Mouse (Mus musculus): ENCODE results near the gene H13. TPM values are rescaled to one million over a fixed set of nuclear protein-coding genes. Genes with fewer than 3 reads are reported as not detected.

Gene H13
- polyA plus RNA-seq, 1 experiment from 2014 or later, result 81.7 TPM

DNA sequence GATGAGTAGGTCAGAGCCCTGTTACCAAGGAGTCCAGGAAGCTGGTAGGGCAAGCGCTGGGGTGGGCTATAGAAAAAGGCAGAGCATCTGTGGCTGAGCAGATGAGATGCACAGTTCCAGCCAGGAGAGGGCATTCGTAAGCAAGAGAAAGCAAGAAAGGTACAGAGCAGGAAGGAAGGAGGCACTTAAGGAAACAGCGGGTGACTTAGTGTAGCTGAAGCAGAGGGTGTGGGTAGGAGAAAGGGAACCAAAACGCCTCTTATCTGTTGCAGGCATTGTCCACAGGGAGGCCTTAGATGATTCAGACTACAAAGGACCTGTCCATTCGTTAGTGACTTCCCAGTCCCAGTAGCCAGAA, 2.4 kb downstream of the H13 start:
- Histone ChIP-seq H3K4me1 (ENCODE audit: control insufficient read depth, insufficient read depth, low read length) (peaks cover 38% of the 10 kb centered on the region), H3K27me3 (ENCODE audit: control insufficient read depth, insufficient read depth, low read length) (no peaks in the 10 kb centered on the region), H3K4me3 (ENCODE audit: low read length) (peak overlapping the region; percentile 98), H3K27ac (ENCODE audit: low read length) (peak overlapping the region; percentile 19), H3K9ac (ENCODE audit: low read length) (peak overlapping the region; percentile 98; the same call in 1 of the 2 replicates), H3K4me2 (ENCODE audit: low read depth, low read length) (peak overlapping the region; percentile 92), H3K9me3 (replicated peaks; ENCODE audit: control insufficient read depth, low read length) (no peaks in the 10 kb centered on the region), H3K36me3 (ENCODE audit: control insufficient read depth, insufficient read depth) (peaks cover 9% of the 10 kb centered on the region; the same call in 1 of the 2 replicates)
- WGBS, result 18% methylated on average over 5 of the region's 5 CpGs
- ATAC-seq (replicated peaks; ENCODE audit: extremely low read depth, insufficient read depth, low FRiP score), result peak; percentile 19; the same call in 1 of the 2 replicates

DNA sequence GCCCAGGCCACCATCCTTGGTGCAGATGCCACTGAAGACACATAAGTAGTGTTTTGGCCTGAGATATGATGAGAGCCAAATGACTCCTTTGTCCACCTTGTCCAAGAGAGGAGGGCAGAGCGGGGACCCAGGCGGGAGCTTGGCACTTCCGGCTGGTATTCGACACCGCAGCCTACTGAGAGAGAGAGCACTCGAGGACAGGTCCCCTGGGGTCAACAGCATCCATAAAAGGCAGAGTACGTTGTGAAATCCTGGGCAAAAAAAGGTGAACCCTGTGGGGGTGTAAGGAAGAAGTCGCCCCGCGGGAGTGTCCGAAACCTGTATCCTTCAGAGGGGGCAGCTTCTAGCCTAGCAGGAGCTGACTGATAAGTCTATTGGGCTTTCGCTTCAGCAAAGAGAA, 2.9 kb downstream of the H13 start:
- no peak for ATAC-seq (replicated peaks; ENCODE audit: extremely low read depth, insufficient read depth, low FRiP score)
- whole genome bisulfite sequencing, result 81% methylated on average over 12 of the region's 12 CpGs
- Histone ChIP-seq H3K27ac (ENCODE audit: low read length) (no peak overlapping the region), H3K4me3 (ENCODE audit: low read length) (peak overlapping the region; percentile 98), H3K9me3 (replicated peaks; ENCODE audit: control insufficient read depth, low read length) (no peaks in the 10 kb centered on the region), H3K4me2 (ENCODE audit: low read depth, low read length) (peak overlapping the region; percentile 92), H3K9ac (ENCODE audit: low read length) (peak overlapping the region; percentile 10; the same call in 1 of the 2 replicates), H3K4me1 (ENCODE audit: control insufficient read depth, insufficient read depth, low read length) (peaks cover 38% of the 10 kb centered on the region), H3K36me3 (ENCODE audit: control insufficient read depth, insufficient read depth) (peaks cover 9% of the 10 kb centered on the region; the same call in 1 of the 2 replicates), H3K27me3 (ENCODE audit: control insufficient read depth, insufficient read depth, low read length) (no peaks in the 10 kb centered on the region)

DNA sequence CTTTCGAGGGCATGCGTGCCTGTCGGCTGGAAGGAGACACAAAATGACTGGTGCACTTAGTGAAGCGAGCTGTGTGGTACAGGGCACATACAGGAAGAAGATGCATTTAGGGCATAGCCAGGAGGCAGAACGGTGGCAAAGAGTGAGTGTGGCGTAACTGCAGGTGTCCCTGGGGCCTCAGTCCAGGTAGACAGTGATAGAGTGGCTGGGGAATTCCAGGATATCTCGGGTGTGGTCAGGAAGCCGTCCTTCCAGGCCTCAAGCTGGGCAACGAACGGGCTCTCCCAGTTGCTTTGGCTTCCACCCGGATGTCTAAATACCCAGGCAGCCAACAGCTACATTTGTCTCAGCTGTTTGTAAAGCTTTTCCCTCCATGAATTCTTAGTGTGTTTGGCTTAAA, 4.9 kb downstream of the H13 start:
- Histone ChIP-seq H3K4me3 (ENCODE audit: low read length) (no peak overlapping the region), H3K36me3 (ENCODE audit: control insufficient read depth, insufficient read depth) (peaks cover 25% of the 10 kb centered on the region), H3K27me3 (ENCODE audit: control insufficient read depth, insufficient read depth, low read length) (no peaks in the 10 kb centered on the region), H3K9me3 (replicated peaks; ENCODE audit: control insufficient read depth, low read length) (no peaks in the 10 kb centered on the region), H3K9ac (ENCODE audit: low read length) (no peak overlapping the region), H3K4me2 (ENCODE audit: low read depth, low read length) (no peak overlapping the region), H3K27ac (ENCODE audit: low read length) (no peak overlapping the region), H3K4me1 (ENCODE audit: control insufficient read depth, insufficient read depth, low read length) (peaks cover 38% of the 10 kb centered on the region)
- no peak for ATAC-seq (replicated peaks; ENCODE audit: extremely low read depth, insufficient read depth, low FRiP score)
- WGBS, result 69% methylated on average over 11 of the region's 11 CpGs

DNA sequence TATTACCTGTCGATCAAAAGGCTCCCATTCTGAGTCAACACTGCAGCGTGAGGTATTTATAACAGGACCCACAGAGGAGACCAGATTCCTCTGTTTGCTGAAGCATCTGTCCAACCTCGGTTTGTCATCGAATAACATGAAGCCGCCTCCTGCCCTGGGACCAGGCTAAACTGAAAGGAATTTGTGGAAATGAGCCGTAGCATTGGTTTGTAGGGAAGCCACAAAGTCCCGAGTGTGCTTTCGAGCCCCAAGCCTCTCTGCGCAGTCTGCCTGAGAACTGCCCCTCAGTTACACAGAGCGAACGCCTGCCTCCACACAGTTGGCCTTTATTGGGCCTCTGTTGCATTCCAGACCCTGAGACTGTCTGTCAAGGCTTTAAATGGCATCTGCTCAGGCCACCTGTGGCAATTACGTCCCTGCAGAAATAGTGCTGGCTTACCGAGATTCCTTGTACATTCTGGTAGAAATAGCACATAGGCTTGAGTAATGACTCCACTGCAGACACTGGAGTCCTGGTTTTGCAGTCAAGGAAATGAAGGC, 6.1 kb downstream of the H13 start:
- H3K4me3 ChIP-seq (ENCODE audit: low read length), result no peak overlapping the region
- no peak for ATAC-seq (replicated peaks; ENCODE audit: extremely low read depth, insufficient read depth, low FRiP score)
- H3K4me2 ChIP-seq (ENCODE audit: low read depth, low read length), result no peak overlapping the region
- no peak overlapping the region for H3K9ac ChIP-seq (ENCODE audit: low read length)
- no peaks in the 10 kb centered on the region for H3K9me3 ChIP-seq (replicated peaks; ENCODE audit: control insufficient read depth, low read length)
- WGBS, result 66% methylated on average over 13 of the region's 13 CpGs
- no peak overlapping the region for H3K27ac ChIP-seq (ENCODE audit: low read length)
- H3K4me1 ChIP-seq (ENCODE audit: control insufficient read depth, insufficient read depth, low read length), result peaks cover 45% of the 10 kb centered on the region
- no peaks in the 10 kb centered on the region for H3K27me3 ChIP-seq (ENCODE audit: control insufficient read depth, insufficient read depth, low read length)
- peaks cover 29% of the 10 kb centered on the region for H3K36me3 ChIP-seq (ENCODE audit: control insufficient read depth, insufficient read depth)

DNA sequence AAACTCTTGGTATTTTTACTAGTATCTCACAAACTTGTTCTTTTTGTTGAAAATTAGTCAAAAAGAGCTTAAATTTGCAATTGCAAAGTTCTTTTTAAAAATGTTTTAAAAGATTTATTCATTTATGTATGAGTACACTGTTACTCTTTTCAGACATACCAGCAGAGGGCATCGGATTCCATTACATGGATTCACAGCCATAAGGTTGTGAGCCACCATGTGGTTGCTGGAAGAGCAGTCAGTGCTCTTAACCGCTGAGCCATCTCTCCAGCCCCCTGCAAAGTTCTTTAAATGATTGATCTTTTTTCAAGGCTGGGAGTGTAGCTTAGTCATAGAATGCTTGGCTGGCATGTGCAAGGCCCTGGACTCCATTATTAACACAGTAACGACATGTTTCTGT, 9.0 kb downstream of the H13 start:
- ATAC-seq (replicated peaks; ENCODE audit: extremely low read depth, insufficient read depth, low FRiP score), result no peak
- no peaks in the 10 kb centered on the region for H3K27me3 ChIP-seq (ENCODE audit: control insufficient read depth, insufficient read depth, low read length)
- 51% methylated on average over 3 of the region's 3 CpGs for WGBS
- peaks cover 49% of the 10 kb centered on the region for H3K36me3 ChIP-seq (ENCODE audit: control insufficient read depth, insufficient read depth)
- peaks cover 24% of the 10 kb centered on the region for H3K4me1 ChIP-seq (ENCODE audit: control insufficient read depth, insufficient read depth, low read length)
- no peak overlapping the region for H3K27ac ChIP-seq (ENCODE audit: low read length)
- H3K4me3 ChIP-seq (ENCODE audit: low read length), result no peak overlapping the region
- no peak overlapping the region for H3K9ac ChIP-seq (ENCODE audit: low read length)
- no peaks in the 10 kb centered on the region for H3K9me3 ChIP-seq (replicated peaks; ENCODE audit: control insufficient read depth, low read length)
- no peak overlapping the region for H3K4me2 ChIP-seq (ENCODE audit: low read depth, low read length)

DNA sequence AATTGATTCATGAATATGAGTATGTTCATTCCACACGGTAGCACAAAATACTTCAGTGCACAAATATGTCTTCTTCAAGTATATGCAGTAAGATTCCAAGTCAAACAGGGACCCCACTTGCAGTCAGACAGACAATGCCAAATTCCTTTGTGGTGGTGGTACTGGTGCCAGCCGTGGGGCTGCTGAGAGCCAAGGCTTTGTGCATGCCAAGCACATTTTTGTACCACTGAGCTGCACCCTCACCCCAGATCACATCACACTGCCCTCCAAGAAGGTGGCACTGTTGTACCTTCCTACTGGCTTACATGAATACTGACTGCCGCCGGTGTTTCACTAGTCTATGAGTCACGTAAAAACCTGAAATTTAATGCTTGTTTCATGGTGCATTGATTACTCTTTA, 9.7 kb downstream of the H13 start:
- Histone ChIP-seq H3K9me3 (replicated peaks; ENCODE audit: control insufficient read depth, low read length) (no peaks in the 10 kb centered on the region), H3K27me3 (ENCODE audit: control insufficient read depth, insufficient read depth, low read length) (no peaks in the 10 kb centered on the region), H3K4me2 (ENCODE audit: low read depth, low read length) (no peak overlapping the region), H3K27ac (ENCODE audit: low read length) (no peak overlapping the region), H3K36me3 (ENCODE audit: control insufficient read depth, insufficient read depth) (peaks cover 54% of the 10 kb centered on the region), H3K9ac (ENCODE audit: low read length) (no peak overlapping the region), H3K4me1 (ENCODE audit: control insufficient read depth, insufficient read depth, low read length) (peaks cover 21% of the 10 kb centered on the region), H3K4me3 (ENCODE audit: low read length) (no peak overlapping the region)
- ATAC-seq (replicated peaks; ENCODE audit: extremely low read depth, insufficient read depth, low FRiP score), result no peak
- WGBS, result 89% methylated on average over 5 of the region's 5 CpGs

DNA sequence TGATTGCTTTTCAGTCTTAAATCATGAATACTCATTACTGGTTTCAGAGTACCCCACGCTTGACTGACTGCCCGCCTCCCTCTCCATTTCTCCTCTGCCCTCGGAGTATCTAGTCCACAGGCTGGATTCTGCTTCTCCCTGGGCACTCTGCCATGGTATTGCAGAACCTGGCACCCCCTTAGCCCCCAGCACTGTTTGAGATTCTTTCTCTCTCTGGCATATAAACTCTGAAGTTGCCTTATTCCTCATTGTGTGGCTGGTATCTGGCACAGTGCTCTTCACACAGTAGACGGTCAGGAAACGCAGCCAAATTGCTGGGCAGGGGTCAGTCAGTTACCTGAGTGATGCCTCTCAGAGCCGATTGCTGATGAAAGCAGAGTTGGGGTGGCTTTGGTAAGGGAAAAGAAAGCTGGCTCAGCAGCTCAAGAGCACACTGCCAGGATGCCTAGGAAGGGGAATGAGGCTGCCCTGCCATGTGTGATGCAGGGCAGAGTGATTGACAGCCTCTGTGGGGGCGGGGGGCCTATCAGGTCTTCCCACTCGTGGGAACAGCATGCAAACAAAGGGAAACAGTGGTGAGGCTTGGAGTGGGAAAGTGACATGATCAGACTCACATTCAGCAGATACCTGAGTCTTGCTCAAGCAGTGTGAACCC, 10.6 kb downstream of the H13 start:
- no peak overlapping the region; the same call in 1 of the 2 replicates for H3K9ac ChIP-seq (ENCODE audit: low read length)
- H3K4me3 ChIP-seq (ENCODE audit: low read length), result no peak overlapping the region
- H3K9me3 ChIP-seq (replicated peaks; ENCODE audit: control insufficient read depth, low read length), result no peaks in the 10 kb centered on the region
- no peaks in the 10 kb centered on the region for H3K27me3 ChIP-seq (ENCODE audit: control insufficient read depth, insufficient read depth, low read length)
- peaks cover 62% of the 10 kb centered on the region for H3K36me3 ChIP-seq (ENCODE audit: control insufficient read depth, insufficient read depth)
- H3K4me1 ChIP-seq (ENCODE audit: control insufficient read depth, insufficient read depth, low read length), result peaks cover 18% of the 10 kb centered on the region
- H3K4me2 ChIP-seq (ENCODE audit: low read depth, low read length), result no peak overlapping the region
- no peak overlapping the region; the same call in 1 of the 2 replicates for H3K27ac ChIP-seq (ENCODE audit: low read length)
- no peak for ATAC-seq (replicated peaks; ENCODE audit: extremely low read depth, insufficient read depth, low FRiP score)
- WGBS, result 73% methylated on average over 8 of the region's 8 CpGs

DNA sequence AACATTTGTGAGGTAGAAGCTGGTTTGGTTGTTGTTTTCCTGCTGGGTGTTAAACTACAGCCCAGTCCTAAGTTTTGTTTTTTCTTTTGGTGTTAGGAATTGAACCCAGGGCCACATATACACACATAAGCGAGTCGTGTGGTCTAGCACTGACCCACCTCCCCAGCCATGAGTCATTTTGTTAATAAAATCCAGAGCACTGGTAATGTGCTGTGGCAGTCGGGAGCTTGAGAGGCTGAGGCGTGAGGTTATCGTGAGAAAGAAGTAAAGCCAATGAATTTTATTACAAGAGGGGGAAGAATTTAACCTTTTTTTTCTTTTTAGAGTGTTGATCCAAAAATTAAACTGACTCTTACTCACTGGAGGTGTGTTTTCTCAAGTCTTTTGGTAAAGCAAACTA, 13.8 kb downstream of the H13 start:
- Histone ChIP-seq H3K4me2 (ENCODE audit: low read depth, low read length) (no peak overlapping the region), H3K9ac (ENCODE audit: low read length) (no peak overlapping the region), H3K27ac (ENCODE audit: low read length) (no peak overlapping the region), H3K9me3 (replicated peaks; ENCODE audit: control insufficient read depth, low read length) (peaks cover 3% of the 10 kb centered on the region; the same call in 1 of the 2 replicates), H3K4me1 (ENCODE audit: control insufficient read depth, insufficient read depth, low read length) (peaks cover 21% of the 10 kb centered on the region), H3K4me3 (ENCODE audit: low read length) (no peak overlapping the region), H3K27me3 (ENCODE audit: control insufficient read depth, insufficient read depth, low read length) (no peaks in the 10 kb centered on the region), H3K36me3 (ENCODE audit: control insufficient read depth, insufficient read depth) (peaks cover 76% of the 10 kb centered on the region)
- ATAC-seq (replicated peaks; ENCODE audit: extremely low read depth, insufficient read depth, low FRiP score), result no peak
- 89% methylated on average over 5 of the region's 5 CpGs for WGBS

DNA sequence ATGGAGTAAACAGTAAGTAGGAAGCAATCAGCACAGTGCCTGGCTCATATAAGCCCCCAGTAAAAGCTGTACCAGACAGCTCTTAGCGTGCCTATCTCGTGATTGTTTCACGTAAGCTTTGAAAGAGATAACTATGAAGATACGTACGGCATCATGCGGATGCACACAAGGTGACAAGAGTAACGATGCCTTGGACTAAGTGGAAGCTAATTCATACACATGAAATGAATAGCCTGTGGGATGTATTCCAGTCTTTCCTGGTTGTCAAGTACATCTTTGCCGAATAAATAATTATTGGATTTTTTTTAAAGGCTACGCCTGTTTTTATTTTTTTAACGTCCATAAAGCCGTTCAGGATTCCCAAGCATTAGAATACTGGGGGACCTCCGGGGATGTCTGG, 17.1 kb downstream of the H13 start:
- Histone ChIP-seq H3K27me3 (ENCODE audit: control insufficient read depth, insufficient read depth, low read length) (no peaks in the 10 kb centered on the region), H3K9ac (ENCODE audit: low read length) (peak overlapping the region; percentile 55), H3K4me3 (ENCODE audit: low read length) (peak overlapping the region; percentile 62), H3K27ac (ENCODE audit: low read length) (peak overlapping the region; percentile 58), H3K36me3 (ENCODE audit: control insufficient read depth, insufficient read depth) (peaks cover 63% of the 10 kb centered on the region), H3K4me1 (ENCODE audit: control insufficient read depth, insufficient read depth, low read length) (0 out of 2 replicates have a peak, but pooled peaks cover 6% of the 10 kb centered on the region), H3K4me2 (ENCODE audit: low read depth, low read length) (peak overlapping the region; percentile 51), H3K9me3 (replicated peaks; ENCODE audit: control insufficient read depth, low read length) (peaks cover 3% of the 10 kb centered on the region; the same call in 1 of the 2 replicates)
- 52% methylated on average over 12 of the region's 12 CpGs for WGBS
- no peak for ATAC-seq (replicated peaks; ENCODE audit: extremely low read depth, insufficient read depth, low FRiP score)
